Mouse (Mus musculus): Measurements from ENCODE around the gene Enah. TPM values are rescaled to one million over a fixed set of nuclear protein-coding genes. Genes with fewer than 3 reads are reported as not detected.

Enah gene
- total and polyA plus RNA-seq, 2 experiments from 2014 or later, result 13.2 to 77.9 TPM

- H3K27ac ChIP-seq (ENCODE audit: low read depth), result no peak overlapping the region
- H3K4me1 ChIP-seq (ENCODE audit: control insufficient read depth, insufficient read depth), result peaks cover 13% of the 10 kb centered on the region; the same call in 1 of the 2 replicates
- H3K27me3 ChIP-seq (ENCODE audit: control insufficient read depth, insufficient read depth, low read length), result no peaks in the 10 kb centered on the region
- TF ChIP-seq CTCF (IDR thresholded peaks at IDR 0.05; ENCODE audit: low read depth) (no peak), EP300 (IDR thresholded peaks at IDR 0.05; ENCODE audit: low read depth) (no peak)
- no peak overlapping the region for H3K9ac ChIP-seq (replicated peaks; ENCODE audit: low read depth, low read length)
- H3K36me3 ChIP-seq (replicated peaks; ENCODE audit: control insufficient read depth, insufficient read depth, low read length), result no peaks in the 10 kb centered on the region
- no peak overlapping the region for H3K4me2 ChIP-seq (ENCODE audit: low read depth, low read length)
- ATAC-seq (ENCODE audit: insufficient read depth, low read depth) (no peak), DNase-seq (ENCODE audit: low spot score) (no peak)
- H3K9me3 ChIP-seq (replicated peaks; ENCODE audit: control insufficient read depth, low read length), result peaks cover 4% of the 10 kb centered on the region; the same call in 1 of the 2 replicates
- WGBS, result 94% methylated on average over 2 of the region's 2 CpGs
- H3K4me3 ChIP-seq (ENCODE audit: low read depth, low read length), result no peak overlapping the region
These were observed 165.0 kb downstream of the Enah start for GRCm38 (mm10) chr1:181854829-181855228.

GRCm38 (mm10) chr1:181853081-181853736 lies 166.6 kb downstream of the Enah start:
- WGBS, result 11% methylated on average over 16 of the region's 21 CpGs
- Histone ChIP-seq H3K9ac (replicated peaks; ENCODE audit: low read depth, low read length) (no peak overlapping the region), H3K4me3 (ENCODE audit: low read depth, low read length) (peak overlapping the region; percentile 37), H3K27me3 (ENCODE audit: control insufficient read depth, insufficient read depth, low read length) (no peaks in the 10 kb centered on the region), H3K4me2 (ENCODE audit: low read depth, low read length) (peak overlapping the region; percentile 54), H3K4me1 (ENCODE audit: control insufficient read depth, insufficient read depth) (peaks cover 13% of the 10 kb centered on the region; the same call in 1 of the 2 replicates), H3K9me3 (replicated peaks; ENCODE audit: control insufficient read depth, low read length) (peaks cover 4% of the 10 kb centered on the region; the same call in 1 of the 2 replicates), H3K36me3 (replicated peaks; ENCODE audit: control insufficient read depth, insufficient read depth, low read length) (no peaks in the 10 kb centered on the region), H3K27ac (ENCODE audit: low read depth) (peak overlapping the region; percentile 76)
- DNase-seq (ENCODE audit: low spot score) (no peak), ATAC-seq (ENCODE audit: insufficient read depth, low read depth) (no peak)
- no peak for TF ChIP-seq CTCF (IDR thresholded peaks at IDR 0.05; ENCODE audit: low read depth)
- TF ChIP-seq EP300 (IDR thresholded peaks at IDR 0.05; ENCODE audit: low read depth), result no peak

- 26% methylated on average over 13 of the region's 13 CpGs for WGBS
- no peak for DNase-seq (ENCODE audit: low spot score)
- no peaks in the 10 kb centered on the region for H3K36me3 ChIP-seq (replicated peaks; ENCODE audit: control insufficient read depth, insufficient read depth, low read length)
- peak; percentile 45; the same call in 1 of the 2 replicates for ATAC-seq (ENCODE audit: insufficient read depth, low read depth)
- peak overlapping the region; percentile 32 for H3K9ac ChIP-seq (replicated peaks; ENCODE audit: low read depth, low read length)
- TF ChIP-seq EP300 (IDR thresholded peaks at IDR 0.05; ENCODE audit: low read depth) (no peak), CTCF (IDR thresholded peaks at IDR 0.05; ENCODE audit: low read depth) (no peak)
- H3K27ac ChIP-seq (ENCODE audit: low read depth), result peak overlapping the region; percentile 76
- H3K4me3 ChIP-seq (ENCODE audit: low read depth, low read length), result peak overlapping the region; percentile 37
- peaks cover 13% of the 10 kb centered on the region; the same call in 1 of the 2 replicates for H3K4me1 ChIP-seq (ENCODE audit: control insufficient read depth, insufficient read depth)
- H3K9me3 ChIP-seq (replicated peaks; ENCODE audit: control insufficient read depth, low read length), result peaks cover 4% of the 10 kb centered on the region; the same call in 1 of the 2 replicates
- H3K4me2 ChIP-seq (ENCODE audit: low read depth, low read length), result peak overlapping the region; percentile 54
- no peaks in the 10 kb centered on the region for H3K27me3 ChIP-seq (ENCODE audit: control insufficient read depth, insufficient read depth, low read length)
These were observed 167.3 kb downstream of the Enah start for GRCm38 (mm10) chr1:181852466-181852865.

- DNase-seq (ENCODE audit: low spot score) (no peak), ATAC-seq (ENCODE audit: insufficient read depth, low read depth) (peak; percentile 32; the same call in 1 of the 2 replicates)
- Histone ChIP-seq H3K4me2 (ENCODE audit: low read depth, low read length) (peak overlapping the region; percentile 54), H3K9ac (replicated peaks; ENCODE audit: low read depth, low read length) (peak overlapping the region; percentile 32), H3K27me3 (ENCODE audit: control insufficient read depth, insufficient read depth, low read length) (no peaks in the 10 kb centered on the region), H3K4me3 (ENCODE audit: low read depth, low read length) (peak overlapping the region; percentile 37; the same call in 1 of the 2 replicates), H3K36me3 (replicated peaks; ENCODE audit: control insufficient read depth, insufficient read depth, low read length) (no peaks in the 10 kb centered on the region), H3K9me3 (replicated peaks; ENCODE audit: control insufficient read depth, low read length) (no peaks in the 10 kb centered on the region), H3K4me1 (ENCODE audit: control insufficient read depth, insufficient read depth) (peaks cover 13% of the 10 kb centered on the region; the same call in 1 of the 2 replicates), H3K27ac (ENCODE audit: low read depth) (peak overlapping the region; percentile 76)
- WGBS, result 50% methylated on average over 12 of the region's 12 CpGs
- TF ChIP-seq EP300 (IDR thresholded peaks at IDR 0.05; ENCODE audit: low read depth) (no peak), CTCF (IDR thresholded peaks at IDR 0.05; ENCODE audit: low read depth) (no peak)
These were observed 168.1 kb downstream of the Enah start for GRCm38 (mm10) chr1:181851521-181852310.

GRCm38 (mm10) chr1:181850441-181850840 lies 169.3 kb downstream of the Enah start:
- WGBS, result 78% methylated on average over 4 of the region's 4 CpGs
- no peak for DNase-seq (ENCODE audit: low spot score)
- H3K9me3 ChIP-seq (replicated peaks; ENCODE audit: control insufficient read depth, low read length), result no peaks in the 10 kb centered on the region

More at GRCm38 (mm10) chr1:181850441-181850840, 169.3 kb downstream of the Enah start:
- Histone ChIP-seq H3K27ac (ENCODE audit: low read depth) (no peak overlapping the region), H3K4me1 (ENCODE audit: control insufficient read depth, insufficient read depth) (peaks cover 13% of the 10 kb centered on the region; the same call in 1 of the 2 replicates), H3K4me3 (ENCODE audit: low read depth, low read length) (no peak overlapping the region), H3K36me3 (replicated peaks; ENCODE audit: control insufficient read depth, insufficient read depth, low read length) (no peaks in the 10 kb centered on the region), H3K4me2 (ENCODE audit: low read depth, low read length) (no peak overlapping the region), H3K9ac (replicated peaks; ENCODE audit: low read depth, low read length) (no peak overlapping the region), H3K27me3 (ENCODE audit: control insufficient read depth, insufficient read depth, low read length) (no peaks in the 10 kb centered on the region)
- ATAC-seq (ENCODE audit: insufficient read depth, low read depth), result no peak
- TF ChIP-seq CTCF (IDR thresholded peaks at IDR 0.05; ENCODE audit: low read depth) (no peak), EP300 (IDR thresholded peaks at IDR 0.05; ENCODE audit: low read depth) (no peak)

Data from heart, postnatal 0 days (tissue).